Mouse (Mus musculus): ENCODE data around the gene Ankrd2.

DNA sequence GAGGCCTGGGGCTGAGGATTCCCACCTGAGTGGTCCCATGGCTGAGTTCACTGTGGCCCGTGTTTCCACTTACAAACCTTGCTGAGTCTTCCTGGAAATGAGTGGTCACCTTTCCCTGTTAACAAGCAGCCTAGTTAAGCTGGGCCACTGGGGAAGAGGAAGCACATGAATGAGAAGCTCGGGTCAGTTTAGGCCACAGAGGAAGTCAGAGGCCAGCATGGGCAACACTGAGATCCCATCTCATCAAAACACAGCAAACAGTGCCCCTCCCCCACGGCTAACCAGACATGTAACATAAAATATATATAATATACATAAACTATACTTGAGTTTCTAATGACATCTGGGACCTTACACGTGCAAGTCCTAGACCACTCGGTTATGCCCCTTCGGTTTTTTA, 46.0 kb upstream of the Ankrd2 start:
- TF ChIP-seq CTCF (IDR thresholded peaks at IDR 0.05; ENCODE audit: extremely low read depth, insufficient read depth, insufficient read length, insufficient replicate concordance) = no peak
- TF ChIP-seq POLR2A (IDR thresholded peaks at IDR 0.05; ENCODE audit: low read depth, low read length) = no peak
